Mouse (Mus musculus) hindbrain, embryonic 12.5 days (tissue): ENCODE measurements around the gene Igsf9b. TPM values are rescaled to one million over a fixed set of nuclear protein-coding genes. Genes with fewer than 3 reads are reported as not detected.

Experiments
- ATAC-seq: fragments of 200-750 bp; cut with Nextera tagmentation; 2 replicates; pipeline ENCODE4 v1.8.0; 2017; ENCODE audit warnings: moderate TSS enrichment; ENCODE audit not compliant: low FRiP score
- H3K27ac ChIP-seq: fragments of 300-500 bp; sonication (generic); 2 replicates; pipeline ENCODE4 v1.5.1; 2016; ENCODE audit warnings: mild to moderate bottlenecking
- H3K27me3 ChIP-seq: fragments of 300-500 bp; sonication (generic); 2 replicates; pipeline ENCODE4 v1.6.1; 2016; ENCODE audit warnings: mild to moderate bottlenecking
- H3K36me3 ChIP-seq: fragments of 300-500 bp; sonication (generic); 2 replicates; pipeline ENCODE4 v1.6.1; 2016; ENCODE audit warnings: mild to moderate bottlenecking
- H3K4me1 ChIP-seq: fragments of 300-500 bp; sonication (generic); 2 replicates; pipeline ENCODE4 v1.6.1; 2016
- H3K4me2 ChIP-seq: fragments of 300-500 bp; sonication (generic); replicated peaks from 2 replicates; pipeline ENCODE4 v1.6.1; 2016; ENCODE audit warnings: mild to moderate bottlenecking
- H3K4me3 ChIP-seq: fragments of 300-500 bp; sonication (generic); 2 replicates; pipeline ENCODE4 v1.5.1; 2016; ENCODE audit warnings: mild to moderate bottlenecking
- H3K9ac ChIP-seq: fragments of 300-500 bp; sonication (generic); 2 replicates; pipeline ENCODE4 v1.6.1; 2016; ENCODE audit warnings: mild to moderate bottlenecking, moderate library complexity
- H3K9me3 ChIP-seq: fragments of 300-500 bp; sonication (generic); replicated peaks from 2 replicates; pipeline ENCODE4 v1.6.1; 2016; ENCODE audit warnings: mild to moderate bottlenecking
- WGBS: fragments of 180-500 bp; shearing (Covaris S2); methylation state at CpG from one replicate; pipeline ENCODE4 v1.1.7; 2016; 5-methylcytosine and 5-hydroxymethylcytosine counted together
- polyA plus RNA-seq: library from polyadenylated mRNA; unstranded; fragments of >200 nt; fragmentation: Nextera tagmentation; extraction: Ambion mirVana; gene quantifications from 2 replicates; pipeline ENCODE4 v1.2.1, GENCODE M21; 2016

Gene Igsf9b
- polyA plus RNA-seq, 1 experiment from 2014 or later = 11.6 TPM

GRCm38 (mm10) chr9:27353082-27353481 is 54.1 kb downstream of the Igsf9b start:
- Histone ChIP-seq H3K4me2 (no peak overlapping the region), H3K27me3 (no peaks in the 10 kb centered on the region), H3K36me3 (peaks cover 8% of the 10 kb centered on the region; the same call in 1 of the 2 replicates), H3K9me3 (no peaks in the 10 kb centered on the region), H3K4me1 (no peaks in the 10 kb centered on the region), H3K4me3 (no peak overlapping the region), H3K27ac (no peak overlapping the region), H3K9ac (no peak overlapping the region)
- WGBS = 86% methylated on average over 7 of the region's 7 CpGs
- ATAC-seq = no peak

DNA sequence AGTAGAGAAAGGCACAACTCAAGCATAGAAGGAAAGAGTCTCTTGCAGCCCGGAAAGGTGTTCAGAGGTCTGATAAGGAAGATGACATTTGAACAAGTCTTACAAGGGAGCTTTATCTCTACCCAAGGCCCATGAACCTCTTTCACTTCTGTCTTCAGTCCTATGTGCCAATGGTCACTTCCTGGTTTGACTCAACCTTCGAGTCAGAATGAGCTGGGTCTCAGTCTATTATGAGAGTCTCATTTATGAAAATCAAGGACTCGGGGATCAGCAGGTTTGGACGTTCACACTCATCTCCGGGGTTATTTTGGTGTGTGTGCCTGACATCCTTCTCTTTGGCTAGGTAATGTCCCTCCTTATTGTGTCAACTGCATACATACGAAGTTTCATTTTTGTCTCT is 58.9 kb downstream of the Igsf9b start:
- Histone ChIP-seq H3K27me3 (no peaks in the 10 kb centered on the region), H3K9me3 (no peaks in the 10 kb centered on the region), H3K4me3 (no peak overlapping the region), H3K4me1 (no peaks in the 10 kb centered on the region), H3K36me3 (no peaks in the 10 kb centered on the region), H3K4me2 (no peak overlapping the region), H3K9ac (no peak overlapping the region), H3K27ac (no peak overlapping the region)
- no peak for ATAC-seq
- WGBS = 93% methylated on average over 6 of the region's 6 CpGs

GRCm38 (mm10) chr9:27367231-27367630 is 68.2 kb downstream of the Igsf9b start:
- Histone ChIP-seq H3K9me3 (no peaks in the 10 kb centered on the region), H3K27me3 (no peaks in the 10 kb centered on the region), H3K4me2 (no peak overlapping the region), H3K9ac (no peak overlapping the region), H3K27ac (no peak overlapping the region), H3K4me3 (no peak overlapping the region), H3K4me1 (no peaks in the 10 kb centered on the region), H3K36me3 (no peaks in the 10 kb centered on the region)
- ATAC-seq = no peak
- 58% methylated on average over 2 of the region's 2 CpGs for WGBS

GRCm38 (mm10) chr9:27369108-27369507 is 70.1 kb downstream of the Igsf9b start:
- H3K9ac ChIP-seq = no peak overlapping the region
- WGBS = 69% methylated on average over 2 of the region's 2 CpGs
- H3K9me3 ChIP-seq = no peaks in the 10 kb centered on the region
- no peak overlapping the region for H3K4me2 ChIP-seq
- no peak for ATAC-seq
- no peaks in the 10 kb centered on the region for H3K36me3 ChIP-seq
- H3K27ac ChIP-seq = no peak overlapping the region
- no peaks in the 10 kb centered on the region for H3K27me3 ChIP-seq
- H3K4me1 ChIP-seq = no peaks in the 10 kb centered on the region
- H3K4me3 ChIP-seq = no peak overlapping the region

DNA sequence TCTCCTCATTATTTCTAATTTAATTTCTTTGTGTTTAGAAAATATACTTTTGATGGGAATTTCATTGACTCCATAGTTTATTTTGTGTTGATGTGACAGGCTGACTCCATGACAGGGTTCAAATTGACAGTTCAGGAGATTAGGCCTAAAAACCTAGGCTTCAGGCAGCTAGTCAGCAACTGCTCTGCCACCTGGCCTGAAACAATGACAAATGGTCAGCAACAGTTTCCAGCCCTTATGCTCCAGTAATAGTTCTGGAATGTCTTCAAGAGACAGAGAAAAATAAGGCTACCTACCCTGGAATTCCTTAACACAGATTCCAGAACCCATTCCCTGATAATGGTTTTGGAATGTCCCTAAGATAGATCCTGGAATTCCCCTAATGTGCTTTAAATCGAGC is 76.7 kb downstream of the Igsf9b start:
- H3K9me3 ChIP-seq = no peaks in the 10 kb centered on the region
- no peak for ATAC-seq
- no peaks in the 10 kb centered on the region for H3K27me3 ChIP-seq
- whole genome bisulfite sequencing = 84% methylated on average over 1 of the region's 1 CpGs
- H3K27ac ChIP-seq = no peak overlapping the region
- H3K36me3 ChIP-seq = no peaks in the 10 kb centered on the region
- no peak overlapping the region for H3K9ac ChIP-seq
- no peak overlapping the region for H3K4me2 ChIP-seq
- no peaks in the 10 kb centered on the region for H3K4me1 ChIP-seq
- no peak overlapping the region for H3K4me3 ChIP-seq

DNA sequence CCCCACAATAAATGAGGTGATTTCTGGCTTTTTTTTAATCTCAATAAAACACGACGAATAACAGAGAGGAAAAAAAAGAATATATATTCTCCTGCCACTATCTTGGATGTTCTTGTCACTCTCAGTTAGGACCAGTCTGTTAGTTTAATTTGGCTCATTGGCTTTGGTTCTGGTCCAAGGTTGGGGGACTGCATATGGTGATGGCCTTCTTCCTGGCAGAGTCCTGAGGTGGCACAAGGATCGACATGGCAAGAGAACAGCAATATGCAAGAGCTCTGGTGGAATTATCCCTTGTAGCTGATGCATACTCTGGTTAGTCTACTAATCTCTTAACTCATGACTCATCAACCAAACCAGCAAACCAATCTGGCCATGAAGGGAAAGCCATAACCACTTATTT is 87.9 kb downstream of the Igsf9b start:
- WGBS = 90% methylated on average over 3 of the region's 3 CpGs
- no peak overlapping the region for H3K4me2 ChIP-seq
- H3K9ac ChIP-seq = no peak overlapping the region
- H3K9me3 ChIP-seq = no peaks in the 10 kb centered on the region
- H3K27ac ChIP-seq = no peak overlapping the region
- no peak for ATAC-seq
- H3K4me3 ChIP-seq = no peak overlapping the region
- H3K4me1 ChIP-seq = no peaks in the 10 kb centered on the region
- H3K36me3 ChIP-seq = no peaks in the 10 kb centered on the region
- H3K27me3 ChIP-seq = no peaks in the 10 kb centered on the region

DNA sequence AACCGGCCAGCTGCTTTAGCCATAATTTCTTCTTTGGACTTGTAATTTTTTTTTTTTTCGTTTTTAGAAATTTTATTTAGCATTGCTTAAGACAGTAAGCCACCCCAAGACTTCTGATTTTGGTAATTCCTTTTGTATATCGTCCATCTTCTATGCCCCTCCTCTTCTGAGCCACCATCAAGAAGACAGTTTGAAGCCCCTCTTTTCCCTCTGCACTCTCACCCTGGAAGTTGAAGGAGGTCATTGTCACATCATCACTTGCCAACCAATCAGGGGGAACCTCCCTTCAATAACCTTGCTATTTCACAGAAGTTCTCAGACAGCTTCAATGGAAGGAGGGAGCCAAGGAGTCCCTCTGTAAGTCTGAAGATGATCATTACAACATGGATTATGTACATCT is 97.5 kb downstream of the Igsf9b start, which contains the start of gene Spata19:
Spata19 (plus strand) TSS at position 301 of the 400 bp plus-strand sequence.
- Histone ChIP-seq H3K27me3 (no peaks in the 10 kb centered on the region), H3K4me3 (no peak within 1 kb of the TSS), H3K9ac (no peak within 1 kb of the TSS), H3K36me3 (no peaks in the 10 kb centered on the region), H3K4me2 (no peak within 1 kb of the TSS), H3K27ac (no peak within 1 kb of the TSS), H3K4me1 (no peaks in the 10 kb centered on the region), H3K9me3 (no peaks in the 10 kb centered on the region)
- 75% methylated on average over 3 of the region's 3 CpGs for WGBS
- no peak for ATAC-seq

- no peaks in the 10 kb centered on the region for H3K4me1 ChIP-seq
- WGBS = 81% methylated on average over 4 of the region's 4 CpGs
- ATAC-seq = no peak
These were observed 102.2 kb downstream of the Igsf9b start for GRCm38 (mm10) chr9:27401169-27401568.

More at GRCm38 (mm10) chr9:27401169-27401568, 102.2 kb downstream of the Igsf9b start:
- H3K9me3 ChIP-seq = no peaks in the 10 kb centered on the region
- no peak overlapping the region for H3K27ac ChIP-seq
- H3K27me3 ChIP-seq = no peaks in the 10 kb centered on the region
- no peak overlapping the region for H3K9ac ChIP-seq
- no peak overlapping the region for H3K4me3 ChIP-seq
- H3K4me2 ChIP-seq = no peak overlapping the region
- no peaks in the 10 kb centered on the region for H3K36me3 ChIP-seq

Other genes with a start within 250 kb of the Igsf9b start
- 131 and 133 TPM in 2 replicates for gene Jam3, start 143.8 kb upstream of the Igsf9b start, polyA plus RNA-seq
- gene Spata19, start 97.6 kb downstream of the Igsf9b start, polyA plus RNA-seq = not detected in 2 replicates